ENCODE assay signal across 24 mouse cellular contexts in genomic region chr10:6026317-6026716, GRCm38 (mm10).
"Had no signal": no experiment of that assay in that cellular context is flagged by ENCODE, and none has a peak within 500 bp of the region (broad histone marks: within the 10 kb centered on the region; RNA-seq: fewer than 3 reads in every experiment).

No protein-coding gene starts in this region.

- H3K9me3 ChIP-seq: heart, embryonic 13.5 days; heart, embryonic 15.5 days; hindbrain, embryonic 13.5 days; hindbrain, embryonic 15.5 days; limb, embryonic 10.5 days; limb, embryonic 12.5 days had no signal

- H3K27ac ChIP-seq: heart, adult 2 months; heart, embryonic 13.5 days; heart, embryonic 15.5 days; hindbrain, embryonic 13.5 days; hindbrain, embryonic 15.5 days; hindbrain, postnatal 0 days; layer of hippocampus, adult 2 months; left cerebral cortex, adult 2 months; limb, embryonic 10.5 days; limb, embryonic 12.5 days had no signal

- H3K36me3 ChIP-seq: heart, embryonic 13.5 days; heart, embryonic 15.5 days; hindbrain, embryonic 13.5 days; hindbrain, embryonic 15.5 days; limb, embryonic 10.5 days; limb, embryonic 12.5 days had no signal

- ATAC-seq: hindbrain, postnatal 0 days; intestine, embryonic 16.5 days had no signal

- H3K4me3 ChIP-seq: heart, adult 2 months; heart, embryonic 13.5 days; heart, embryonic 15.5 days; hindbrain, embryonic 13.5 days; hindbrain, embryonic 15.5 days; layer of hippocampus, adult 2 months; left cerebral cortex, adult 2 months; limb, embryonic 10.5 days; limb, embryonic 12.5 days had no signal

- H3K9ac ChIP-seq: heart, embryonic 13.5 days; heart, embryonic 15.5 days; hindbrain, embryonic 13.5 days; hindbrain, embryonic 15.5 days; limb, embryonic 12.5 days had no signal

- H3K4me2 ChIP-seq: heart, embryonic 11.5 days; heart, embryonic 13.5 days; heart, embryonic 15.5 days; hindbrain, embryonic 13.5 days; hindbrain, embryonic 15.5 days; limb, embryonic 12.5 days had no signal

- H3K4me1 ChIP-seq: heart, embryonic 15.5 days; hindbrain, embryonic 13.5 days; hindbrain, embryonic 15.5 days; limb, embryonic 10.5 days; limb, embryonic 12.5 days had no signal

- H3K27me3 ChIP-seq: heart, embryonic 13.5 days; heart, embryonic 15.5 days; hindbrain, embryonic 13.5 days; hindbrain, embryonic 15.5 days; limb, embryonic 12.5 days had no signal

- DNase-seq: gastrocnemius, postnatal 14 days; gastrocnemius, postnatal 36 days; heart, adult 11 months; heart, adult 2 months; heart, postnatal 14 days; heart, postnatal 36 days; kidney, adult 11 months; kidney, adult 2 months; kidney, adult 9 months; kidney, postnatal 10 days; kidney, postnatal 25 days; kidney, postnatal 4 days; liver had no signal
